31 mouse cellular contexts compared by ENCODE assay signal in the genomic region with DNA sequence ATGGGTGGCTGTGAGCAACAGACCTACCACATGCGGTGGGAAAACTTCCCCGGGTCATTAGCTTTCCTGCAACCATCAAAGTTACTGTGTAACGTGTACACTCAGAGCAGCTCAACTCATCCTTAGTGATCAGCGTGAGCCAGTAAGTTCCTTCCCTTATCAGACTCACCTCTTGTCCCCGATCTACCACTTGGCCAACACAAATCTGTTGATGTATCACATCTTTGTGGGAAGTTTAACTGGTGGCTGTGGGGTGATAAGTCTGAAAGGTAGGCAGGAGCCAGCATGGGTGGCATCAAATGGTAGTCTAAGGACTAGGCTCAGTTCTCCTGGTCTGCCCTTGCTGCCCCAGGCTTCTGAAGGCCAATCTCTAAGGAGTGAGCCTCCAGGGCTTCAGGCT. TPM values are rescaled to one million over a fixed set of nuclear protein-coding genes. Genes with fewer than 3 reads are reported as not detected.
DNase-seq lines count a peak whose midpoint lies in the region; ATAC-seq and TF ChIP-seq lines count a peak whose summit lies in the region.
"Had no signal": no experiment of that assay in that cellular context is flagged by ENCODE, and none has a peak within 500 bp of the region (broad histone marks: within the 10 kb centered on the region; RNA-seq: fewer than 3 reads in every experiment).

No protein-coding gene starts in this region.

- 65% methylated on average over 5 of the region's 5 CpGs for WGBS in liver, postnatal 0 days (ENCODE audit: insufficient replicate concordance)
- 91% methylated on average over 5 of the region's 5 CpGs for WGBS in embryonic facial prominence, embryonic 10.5 days
- WGBS in lung, postnatal 0 days: 89% methylated on average over 5 of the region's 5 CpGs
- WGBS in intestine, embryonic 16.5 days: 87% methylated on average over 5 of the region's 5 CpGs

- H3K9me3 ChIP-seq in G1E (replicated peaks) (no peaks in the 10 kb centered on the region), MEL (replicated peaks; ENCODE audit: insufficient read depth, low read length) (no peaks in the 10 kb centered on the region)
- no peaks in the 10 kb centered on the region for H3K9me3 ChIP-seq in liver, postnatal 0 days (ENCODE audit: low read length)
- no peaks in the 10 kb centered on the region for H3K9me3 ChIP-seq in embryonic facial prominence, embryonic 10.5 days
- no peaks in the 10 kb centered on the region for H3K9me3 ChIP-seq in lung, postnatal 0 days (ENCODE audit: low read length)
- no peaks in the 10 kb centered on the region for H3K9me3 ChIP-seq in intestine, embryonic 16.5 days (ENCODE audit: control insufficient read depth, low read length)
- H3K9me3 ChIP-seq: hindbrain, embryonic 10.5 days; hindbrain, embryonic 13.5 days had no signal

- H3K27me3 ChIP-seq in G1E (ENCODE audit: insufficient read depth, low read length) (0 out of 2 replicates have a peak, but pooled peaks cover 7% of the 10 kb centered on the region), MEL (ENCODE audit: control insufficient read depth in 1 of 2, insufficient read depth in 2 of 2, low read length in 2 of 2) (no peaks in the 10 kb centered on the region)
- 0 out of 2 replicates have a peak, but pooled peaks cover 3% of the 10 kb centered on the region for H3K27me3 ChIP-seq in liver, postnatal 0 days (ENCODE audit: insufficient read depth, low read length)
- H3K27me3 ChIP-seq in embryonic facial prominence, embryonic 10.5 days (replicated peaks; ENCODE audit: low read depth, poor library complexity, severe bottlenecking): no peaks in the 10 kb centered on the region
- H3K27me3 ChIP-seq in lung, postnatal 0 days (replicated peaks; ENCODE audit: insufficient read depth, low read length): no peaks in the 10 kb centered on the region
- no peaks in the 10 kb centered on the region for H3K27me3 ChIP-seq in intestine, embryonic 16.5 days (replicated peaks; ENCODE audit: control insufficient read depth, insufficient read depth, low read length)
- H3K27me3 ChIP-seq: hindbrain, embryonic 13.5 days had no signal

- H3K36me3 ChIP-seq in G1E (replicated peaks): peaks cover 10% of the 10 kb centered on the region
- H3K36me3 ChIP-seq in MEL (ENCODE audit: control insufficient read depth in 1 of 2, insufficient read depth in 2 of 2, low read length in 2 of 2): peaks cover 0 to 4% of the 10 kb centered on the region in 2 experiments; a peak in 2 of 4 replicates
- H3K36me3 ChIP-seq in liver, postnatal 0 days (replicated peaks; ENCODE audit: insufficient read depth, low read length): no peaks in the 10 kb centered on the region
- peaks cover 15% of the 10 kb centered on the region for H3K36me3 ChIP-seq in embryonic facial prominence, embryonic 10.5 days (replicated peaks)
- H3K36me3 ChIP-seq in lung, postnatal 0 days (ENCODE audit: insufficient read depth, low read length): 0 out of 2 replicates have a peak, but pooled peaks cover 7% of the 10 kb centered on the region
- no peaks in the 10 kb centered on the region for H3K36me3 ChIP-seq in intestine, embryonic 16.5 days (ENCODE audit: control insufficient read depth, insufficient read depth, low read length)

- H3K27ac ChIP-seq in MEL (ENCODE audit: control insufficient read depth, low read depth, low read length): no peak overlapping the region
- H3K27ac ChIP-seq in liver, postnatal 0 days (ENCODE audit: low read depth): no peak overlapping the region
- H3K27ac ChIP-seq in embryonic facial prominence, embryonic 10.5 days (replicated peaks): no peak overlapping the region
- no peak overlapping the region for H3K27ac ChIP-seq in lung, postnatal 0 days (ENCODE audit: low read length)
- H3K27ac ChIP-seq in intestine, embryonic 16.5 days (ENCODE audit: low read length): no peak overlapping the region
- H3K27ac ChIP-seq: gastrocnemius, adult 2 months; hindbrain, embryonic 10.5 days; hindbrain, embryonic 13.5 days had no signal

- TF ChIP-seq EP300 in MEL (IDR thresholded peaks at IDR 0.05; ENCODE audit: low read depth in 1 of 2, low read length in 2 of 2): peak; percentile 67 to 80
- TF ChIP-seq EP300 in liver, postnatal 0 days (IDR thresholded peaks at IDR 0.05; ENCODE audit: low read depth): 0 out of 2 replicates have a peak, but pooled peaks have one; percentile 42
- no peak for TF ChIP-seq EP300 in lung, postnatal 0 days (IDR thresholded peaks at IDR 0.05)

- TF ChIP-seq CTCF in G1E (IDR thresholded peaks at IDR 0.05; ENCODE audit: low read depth, low read length) (no peak), MEL (IDR thresholded peaks at IDR 0.05 in 2 of 3, conservative IDR thresholded peaks at IDR 0.05 in 1 of 3; ENCODE audit: control insufficient read depth in 1 of 3, insufficient read depth in 1 of 3, low read depth in 2 of 3, low read length in 3 of 3, poor library complexity in 1 of 3, severe bottlenecking in 1 of 3) (no peak)
- no peak for TF ChIP-seq CTCF in liver, postnatal 0 days (IDR thresholded peaks at IDR 0.05; ENCODE audit: low read depth)
- TF ChIP-seq CTCF in lung, postnatal 0 days (IDR thresholded peaks at IDR 0.05): no peak

- no peak overlapping the region for H3K4me3 ChIP-seq in G1E (ENCODE audit: low read depth, low read length)
- H3K4me3 ChIP-seq in MEL (ENCODE audit: control insufficient read depth in 1 of 2, insufficient read depth in 1 of 2, low read depth in 2 of 2, low read length in 2 of 2): no peak overlapping the region
- no peak overlapping the region for H3K4me3 ChIP-seq in liver, postnatal 0 days (ENCODE audit: low read depth, low read length)
- no peak overlapping the region for H3K4me3 ChIP-seq in embryonic facial prominence, embryonic 10.5 days
- H3K4me3 ChIP-seq in lung, postnatal 0 days (ENCODE audit: low read depth, low read length): no peak overlapping the region
- H3K4me3 ChIP-seq in intestine, embryonic 16.5 days (ENCODE audit: low read length): no peak overlapping the region
- H3K4me3 ChIP-seq: gastrocnemius, adult 2 months; hindbrain, embryonic 10.5 days; hindbrain, embryonic 13.5 days had no signal

- ATAC-seq in G1E (ENCODE audit: extremely low read depth, insufficient number of reproducible peaks, low FRiP score, poor library complexity, severe bottlenecking): no peak
- 0 out of 2 replicates have a peak, but pooled peaks have one; percentile 30 for ATAC-seq in erythroid progenitor cell, adult 5-6 weeks (replicated peaks; ENCODE audit: low FRiP score, poor library complexity, severe bottlenecking)
- ATAC-seq in liver, postnatal 0 days: no peak
- no peak for ATAC-seq in lung, postnatal 0 days
- no peak for ATAC-seq in intestine, embryonic 16.5 days
- ATAC-seq: CD4-positive, CD25-positive, alpha-beta regulatory T cell, adult 4 months; forebrain, embryonic 14.5 days; forebrain, postnatal 0 days; hindbrain, embryonic 16.5 days had no signal

- no peak for TF ChIP-seq RAD21 in MEL (IDR thresholded peaks at IDR 0.05; ENCODE audit: low read depth, low read length)

- H3K79me2 ChIP-seq in MEL (ENCODE audit: control insufficient read depth, insufficient read depth, low read length, poor library complexity): no peaks in the 10 kb centered on the region

- H3K4me1 ChIP-seq in G1E (ENCODE audit: insufficient read depth, low read depth, low read length) (peaks cover 11% of the 10 kb centered on the region), MEL (ENCODE audit: control insufficient read depth in 1 of 2, insufficient read depth in 2 of 2, low read length in 2 of 2) (peaks cover 2 to 11% of the 10 kb centered on the region in 2 experiments; a peak in 3 of 4 replicates)
- H3K4me1 ChIP-seq in liver, postnatal 0 days (ENCODE audit: insufficient read depth): no peaks in the 10 kb centered on the region
- no peaks in the 10 kb centered on the region for H3K4me1 ChIP-seq in embryonic facial prominence, embryonic 10.5 days
- no peaks in the 10 kb centered on the region for H3K4me1 ChIP-seq in lung, postnatal 0 days (ENCODE audit: insufficient read depth, low read depth, low read length)
- H3K4me1 ChIP-seq in intestine, embryonic 16.5 days (ENCODE audit: control insufficient read depth, insufficient read depth, low read length): no peaks in the 10 kb centered on the region
- H3K4me1 ChIP-seq: hindbrain, embryonic 10.5 days; hindbrain, embryonic 13.5 days had no signal

- H3K4me2 ChIP-seq in liver, postnatal 0 days (ENCODE audit: low read depth, low read length): no peak overlapping the region
- H3K4me2 ChIP-seq in lung, postnatal 0 days (replicated peaks; ENCODE audit: low read depth, low read length): no peak overlapping the region
- no peak overlapping the region for H3K4me2 ChIP-seq in intestine, embryonic 16.5 days (ENCODE audit: low read depth, low read length)
- H3K4me2 ChIP-seq: heart, embryonic 11.5 days; hindbrain, embryonic 13.5 days had no signal

- no peak for TF ChIP-seq POLR2A in MEL (IDR thresholded peaks at IDR 0.05; ENCODE audit: control insufficient read depth in 1 of 2, insufficient read depth in 1 of 2, low read depth in 1 of 2, low read length in 2 of 2, poor library complexity in 1 of 2)

- H3K9ac ChIP-seq in MEL (ENCODE audit: control insufficient read depth, low read depth, low read length, poor library complexity, severe bottlenecking): no peak overlapping the region
- H3K9ac ChIP-seq in liver, postnatal 0 days (replicated peaks): no peak overlapping the region
- no peak overlapping the region for H3K9ac ChIP-seq in lung, postnatal 0 days (replicated peaks; ENCODE audit: low read depth)
- no peak overlapping the region for H3K9ac ChIP-seq in intestine, embryonic 16.5 days (ENCODE audit: low read depth, low read length)
- H3K9ac ChIP-seq: forebrain, postnatal 0 days; hindbrain, embryonic 13.5 days had no signal

- DNase-seq in G1E (ENCODE audit: low spot score): peak; percentile 17
- DNase-seq in MEL (ENCODE audit: low read depth, low spot score): peak; percentile 43
- no peak for DNase-seq in liver, postnatal 0 days
- DNase-seq in cerebellum, adult 11 months: no peak
- DNase-seq in embryonic facial prominence, embryonic 10.5 days (ENCODE audit: low spot score): no peak
- no peak for DNase-seq in lung, postnatal 0 days (ENCODE audit: low spot score)
- DNase-seq: adrenal gland, adult 8-10 months; adrenal gland, postnatal 25 days; cerebellum, adult 2 months; cerebellum, adult 9-11 months; cerebellum, postnatal 25 days; embryo, embryonic 11 days; forebrain, postnatal 0 days; gastrocnemius, adult 2 months; gastrocnemius, postnatal 14 days; heart, adult 11 months; heart, postnatal 36 days had no signal

RNA-seq across cellular contexts. Expression of a gene that starts 24.2 kb away (rescaled TPM):
- total RNA-seq in G1E (2014; fragmentation: Nextera tagmentation): 9.5 and 16.8 TPM in 2 replicates
- total RNA-seq in G1E (2017): 10.5 and 13.6 TPM in 2 replicates
- polyA plus RNA-seq in G1E (2012): 52.5 and 62.1 TPM in 2 replicates
- 22.0 TPM in 2 replicates for total RNA-seq in MEL (2012; rRNA removed)
- 10 to 100 TPM in 1 of 2 experiments, not detected in 1; 42.6 TPM for polyA plus RNA-seq in MEL (2012; ENCODE audit: insufficient read depth in 1 of 2, insufficient read length in 2 of 2, low read depth in 1 of 2, low replicate concordance in 2 of 2, missing spikeins in 1 of 2)
- total RNA-seq in erythroid progenitor cell, adult 5-6 weeks (2015; ENCODE audit: low replicate concordance): 2.9 and 5.4 TPM in 2 replicates
- total RNA-seq in erythroid progenitor cell, adult 5-6 weeks (2017; ENCODE audit: low replicate concordance): 0.15 and 3.7 TPM in 2 replicates
- 2.9 and 3.3 TPM in 2 replicates for polyA plus RNA-seq in liver, postnatal 0 days (2015; fragmentation: Nextera tagmentation; extraction: Ambion mirVana)
- polyA plus RNA-seq in embryonic facial prominence, embryonic 10.5 days (2016; fragmentation: Nextera tagmentation; extraction: Ambion mirVana): 49.3 and 54.0 TPM in 2 replicates
- polyA plus RNA-seq in lung, postnatal 0 days (2015; fragmentation: Nextera tagmentation; extraction: Ambion mirVana): 8.2 and 8.7 TPM in 2 replicates
- polyA plus RNA-seq in intestine, embryonic 16.5 days (2015; fragmentation: Nextera tagmentation; extraction: Ambion mirVana): 11.2 and 13.6 TPM in 2 replicates

RNA-seq across cellular contexts. Expression of a gene that starts 24.7 kb away (rescaled TPM):
- not detected in 2 replicates for total RNA-seq in G1E (2014; fragmentation: Nextera tagmentation)
- not detected in 2 replicates for total RNA-seq in G1E (2017)
- polyA plus RNA-seq in G1E (2012): 0.05 and 0.13 TPM in 2 replicates
- 0.13 and 0.23 TPM in 2 replicates for total RNA-seq in MEL (2012; rRNA removed)
- polyA plus RNA-seq in MEL (2012; ENCODE audit: insufficient read depth in 1 of 2, insufficient read length in 2 of 2, low read depth in 1 of 2, low replicate concordance in 2 of 2, missing spikeins in 1 of 2): under 1 TPM in 1 of 2 experiments, not detected in 1; 0.42 TPM
- total RNA-seq in erythroid progenitor cell, adult 5-6 weeks (2015; ENCODE audit: low replicate concordance): not detected in 2 replicates
- total RNA-seq in erythroid progenitor cell, adult 5-6 weeks (2017; ENCODE audit: low replicate concordance): not detected in 2 replicates
- polyA plus RNA-seq in liver, postnatal 0 days (2015; fragmentation: Nextera tagmentation; extraction: Ambion mirVana): not detected in 2 replicates
- not detected in 2 replicates for polyA plus RNA-seq in embryonic facial prominence, embryonic 10.5 days (2016; fragmentation: Nextera tagmentation; extraction: Ambion mirVana)
- polyA plus RNA-seq in lung, postnatal 0 days (2015; fragmentation: Nextera tagmentation; extraction: Ambion mirVana): not detected in 2 replicates
- polyA plus RNA-seq in intestine, embryonic 16.5 days (2015; fragmentation: Nextera tagmentation; extraction: Ambion mirVana): not detected in 2 replicates
- total RNA-seq: adrenal gland, adult 8-10 months; adrenal gland, postnatal 25 days; common myeloid progenitor, adult 5-6 weeks; forebrain, postnatal 0 days; gastrocnemius, adult 2 months; gastrocnemius, postnatal 14 days; gastrocnemius, postnatal 4 days; heart, adult 8-10 months; heart, postnatal 36 days had no signal
- polyA plus RNA-seq: brain, embryonic 14.5 days; CD4-positive, CD25-positive, alpha-beta regulatory T cell, adult 4 months; heart, embryonic 14.5 days; heart, postnatal 0 days had no signal

RNA-seq across cellular contexts. Expression of a gene that starts 26.3 kb away (rescaled TPM):
- total RNA-seq in G1E (2014; fragmentation: Nextera tagmentation): 0.92 and 4.4 TPM in 2 replicates
- total RNA-seq in G1E (2017): 1.8 and 4.9 TPM in 2 replicates
- 2.6 and 3.0 TPM in 2 replicates for polyA plus RNA-seq in G1E (2012)
- total RNA-seq in MEL (2012; rRNA removed): 7.0 and 8.3 TPM in 2 replicates
- 1 to 10 TPM in 1 of 2 experiments, not detected in 1; 7.0 TPM for polyA plus RNA-seq in MEL (2012; ENCODE audit: insufficient read depth in 1 of 2, insufficient read length in 2 of 2, low read depth in 1 of 2, low replicate concordance in 2 of 2, missing spikeins in 1 of 2)
- total RNA-seq in erythroid progenitor cell, adult 5-6 weeks (2015; ENCODE audit: low replicate concordance): not detected in 2 replicates
- 0.51 TPM in 1 of 2 replicates, not detected in the other for total RNA-seq in erythroid progenitor cell, adult 5-6 weeks (2017; ENCODE audit: low replicate concordance)
- polyA plus RNA-seq in liver, postnatal 0 days (2015; fragmentation: Nextera tagmentation; extraction: Ambion mirVana): 2.4 and 2.9 TPM in 2 replicates
- polyA plus RNA-seq in embryonic facial prominence, embryonic 10.5 days (2016; fragmentation: Nextera tagmentation; extraction: Ambion mirVana): 34.7 and 36.6 TPM in 2 replicates
- polyA plus RNA-seq in lung, postnatal 0 days (2015; fragmentation: Nextera tagmentation; extraction: Ambion mirVana): 19.5 and 24.4 TPM in 2 replicates
- polyA plus RNA-seq in intestine, embryonic 16.5 days (2015; fragmentation: Nextera tagmentation; extraction: Ambion mirVana): 8.7 and 10.9 TPM in 2 replicates

RNA-seq across cellular contexts. Expression of a gene that starts 31.2 kb away (rescaled TPM):
- 3.6 and 6.2 TPM in 2 replicates for total RNA-seq in G1E (2014; fragmentation: Nextera tagmentation)
- total RNA-seq in G1E (2017): 18.5 and 19.6 TPM in 2 replicates
- polyA plus RNA-seq in G1E (2012): 6.2 and 6.6 TPM in 2 replicates
- total RNA-seq in MEL (2012; rRNA removed): 12.3 and 13.7 TPM in 2 replicates
- polyA plus RNA-seq in MEL (2012; ENCODE audit: insufficient read depth in 1 of 2, insufficient read length in 2 of 2, low read depth in 1 of 2, low replicate concordance in 2 of 2, missing spikeins in 1 of 2): 10 to 100 TPM in 1 of 2 experiments, not detected in 1; 20.5 TPM
- 1.7 and 3.6 TPM in 2 replicates for total RNA-seq in erythroid progenitor cell, adult 5-6 weeks (2015; ENCODE audit: low replicate concordance)
- total RNA-seq in erythroid progenitor cell, adult 5-6 weeks (2017; ENCODE audit: low replicate concordance): 2.7 TPM in 1 of 2 replicates, not detected in the other
- polyA plus RNA-seq in liver, postnatal 0 days (2015; fragmentation: Nextera tagmentation; extraction: Ambion mirVana): 5.0 and 6.6 TPM in 2 replicates
- polyA plus RNA-seq in embryonic facial prominence, embryonic 10.5 days (2016; fragmentation: Nextera tagmentation; extraction: Ambion mirVana): 15.1 and 16.8 TPM in 2 replicates
- polyA plus RNA-seq in lung, postnatal 0 days (2015; fragmentation: Nextera tagmentation; extraction: Ambion mirVana): 14.8 and 16.6 TPM in 2 replicates
- polyA plus RNA-seq in intestine, embryonic 16.5 days (2015; fragmentation: Nextera tagmentation; extraction: Ambion mirVana): 12.0 and 12.6 TPM in 2 replicates

RNA-seq across cellular contexts. Expression of a gene that starts 31.3 kb away (rescaled TPM):
- total RNA-seq in G1E (2014; fragmentation: Nextera tagmentation): 44.1 and 51.9 TPM in 2 replicates
- 25.8 and 28.7 TPM in 2 replicates for total RNA-seq in G1E (2017)
- 47.8 and 65.6 TPM in 2 replicates for polyA plus RNA-seq in G1E (2012)
- total RNA-seq in MEL (2012; rRNA removed): 7.5 and 9.3 TPM in 2 replicates
- polyA plus RNA-seq in MEL (2012; ENCODE audit: insufficient read depth in 1 of 2, insufficient read length in 2 of 2, low read depth in 1 of 2, low replicate concordance in 2 of 2, missing spikeins in 1 of 2): 10 to 100 TPM in 1 of 2 experiments, not detected in 1; 53.9 TPM
- total RNA-seq in erythroid progenitor cell, adult 5-6 weeks (2015; ENCODE audit: low replicate concordance): 10.9 and 22.0 TPM in 2 replicates
- total RNA-seq in erythroid progenitor cell, adult 5-6 weeks (2017; ENCODE audit: low replicate concordance): 1.7 and 9.7 TPM in 2 replicates
- polyA plus RNA-seq in liver, postnatal 0 days (2015; fragmentation: Nextera tagmentation; extraction: Ambion mirVana): 20.6 and 22.4 TPM in 2 replicates
- polyA plus RNA-seq in embryonic facial prominence, embryonic 10.5 days (2016; fragmentation: Nextera tagmentation; extraction: Ambion mirVana): 67.7 and 72.6 TPM in 2 replicates
- polyA plus RNA-seq in lung, postnatal 0 days (2015; fragmentation: Nextera tagmentation; extraction: Ambion mirVana): 40.5 and 45.8 TPM in 2 replicates
- polyA plus RNA-seq in intestine, embryonic 16.5 days (2015; fragmentation: Nextera tagmentation; extraction: Ambion mirVana): 53.0 and 55.0 TPM in 2 replicates

Comparison
In these comparisons a context has a peak if more than half of its experiments do, and no peak if none do; other contexts are left out.
1. DNase-seq: peak in G1E (single experiment) and MEL (single experiment); none in liver, postnatal 0 days (single experiment), cerebellum, adult 11 months (single experiment), embryonic facial prominence, embryonic 10.5 days (single experiment) and lung, postnatal 0 days (single experiment).